Mouse (Mus musculus): ENCODE measurements around the gene Smc6.

GRCm38 (mm10) chr12:11362435-11362834, 96.7 kb downstream of the Smc6 start:
- TF ChIP-seq CTCF (IDR thresholded peaks at IDR 0.05; ENCODE audit: low read depth) (no peak), EP300 (optimal IDR thresholded peaks at IDR 0.05) (no peak)

All from stomach, postnatal 0 days (tissue).